Mouse (Mus musculus): ENCODE measurements at regions not wholly inside any gene's neighbourhood (a gene's known extent, or its start where the extent isn't known, plus 50 kb on each side); places are given as distances from the start of the nearest gene placed in this dataset.

- TF ChIP-seq CTCF (IDR thresholded peaks at IDR 0.05; ENCODE audit: control insufficient read depth, insufficient read depth, insufficient read length) (no peak), CEBPB (IDR thresholded peaks at IDR 0.05; ENCODE audit: low read depth) (no peak), MAX (IDR thresholded peaks at IDR 0.05) (no peak), USF1 (IDR thresholded peaks at IDR 0.05; ENCODE audit: low read depth) (no peak), MYOD1 (IDR thresholded peaks at IDR 0.05; ENCODE audit: control insufficient read depth, insufficient read length, low read depth) (no peak)
Observed at GRCm38 (mm10) chr12:106177302-106177701, 167.3 kb downstream of the Vrk1 start.
